12 mouse cellular contexts compared by ENCODE assay signal in genomic region chr3:126667019-126667418, GRCm38 (mm10).
A peak's percentile ranks its signal among the peaks of the same experiment; 100 is the strongest.
DNase-seq lines count a peak whose midpoint lies in the region; ATAC-seq and TF ChIP-seq lines count a peak whose summit lies in the region.
"Had no signal": no experiment of that assay in that cellular context is flagged by ENCODE, and none has a peak within 500 bp of the region (broad histone marks: within the 10 kb centered on the region; RNA-seq: fewer than 3 reads in every experiment).

No protein-coding gene starts in this region.

- H3K27ac ChIP-seq in heart, embryonic 15.5 days: peak overlapping the region; percentile 87
- H3K27ac ChIP-seq in midbrain, embryonic 14.5 days (replicated peaks; ENCODE audit: low read depth, low read length): peak overlapping the region; percentile 41; the same call in 1 of the 2 replicates
- H3K27ac ChIP-seq in midbrain, embryonic 11.5 days (ENCODE audit: low read depth, low read length): no peak overlapping the region
- 0 out of 2 replicates have a peak overlapping the region, but pooled peaks have one; percentile 59 for H3K27ac ChIP-seq in hindbrain, postnatal 0 days
- peak overlapping the region; percentile 50; the same call in 1 of the 2 replicates for H3K27ac ChIP-seq in stomach, postnatal 0 days (replicated peaks)

- no peaks in the 10 kb centered on the region for H3K36me3 ChIP-seq in heart, embryonic 15.5 days
- no peaks in the 10 kb centered on the region for H3K36me3 ChIP-seq in midbrain, embryonic 14.5 days (ENCODE audit: control insufficient read depth, insufficient read depth, low read length)
- H3K36me3 ChIP-seq in midbrain, embryonic 11.5 days (ENCODE audit: control insufficient read depth, insufficient read depth, low read length): no peaks in the 10 kb centered on the region
- H3K36me3 ChIP-seq in hindbrain, postnatal 0 days (ENCODE audit: insufficient read depth, low read length): no peaks in the 10 kb centered on the region
- no peaks in the 10 kb centered on the region for H3K36me3 ChIP-seq in stomach, postnatal 0 days (ENCODE audit: control insufficient read depth, insufficient read depth, low read length)

- 0 out of 2 replicates have a peak overlapping the region, but pooled peaks have one; percentile 1 for H3K9ac ChIP-seq in heart, embryonic 15.5 days
- no peak overlapping the region for H3K9ac ChIP-seq in midbrain, embryonic 14.5 days (replicated peaks; ENCODE audit: low read length)
- H3K9ac ChIP-seq in midbrain, embryonic 11.5 days (ENCODE audit: low read length): no peak overlapping the region
- no peak overlapping the region for H3K9ac ChIP-seq in hindbrain, postnatal 0 days (replicated peaks; ENCODE audit: low read length)
- H3K9ac ChIP-seq in stomach, postnatal 0 days (ENCODE audit: low read length): no peak overlapping the region
- H3K9ac ChIP-seq: liver, postnatal 0 days had no signal

- TF ChIP-seq CTCF in hindbrain, postnatal 0 days (IDR thresholded peaks at IDR 0.05; ENCODE audit: low read depth): no peak
- TF ChIP-seq CTCF in stomach, postnatal 0 days (IDR thresholded peaks at IDR 0.05; ENCODE audit: low read depth): no peak

- H3K27me3 ChIP-seq in heart, embryonic 15.5 days: no peaks in the 10 kb centered on the region
- no peaks in the 10 kb centered on the region for H3K27me3 ChIP-seq in midbrain, embryonic 14.5 days (ENCODE audit: control insufficient read depth, insufficient read depth, low read length)
- no peaks in the 10 kb centered on the region for H3K27me3 ChIP-seq in midbrain, embryonic 11.5 days (ENCODE audit: control insufficient read depth, insufficient read depth, low read length)
- H3K27me3 ChIP-seq in hindbrain, postnatal 0 days (ENCODE audit: insufficient read depth, low read length): no peaks in the 10 kb centered on the region
- H3K27me3 ChIP-seq in stomach, postnatal 0 days (ENCODE audit: control insufficient read depth, insufficient read depth, low read length): no peaks in the 10 kb centered on the region
- H3K27me3 ChIP-seq: CH12.LX had no signal

- no peaks in the 10 kb centered on the region for H3K9me3 ChIP-seq in heart, embryonic 15.5 days (replicated peaks)
- H3K9me3 ChIP-seq in midbrain, embryonic 14.5 days (ENCODE audit: control insufficient read depth, low read length): no peaks in the 10 kb centered on the region
- H3K9me3 ChIP-seq in midbrain, embryonic 11.5 days (ENCODE audit: control insufficient read depth, low read length): no peaks in the 10 kb centered on the region
- H3K9me3 ChIP-seq in hindbrain, postnatal 0 days (ENCODE audit: low read length): no peaks in the 10 kb centered on the region
- no peaks in the 10 kb centered on the region for H3K9me3 ChIP-seq in stomach, postnatal 0 days (ENCODE audit: control insufficient read depth, low read length)

- whole genome bisulfite sequencing in heart, embryonic 15.5 days: 93% methylated on average over 11 of the region's 11 CpGs
- WGBS in midbrain, embryonic 14.5 days: 98% methylated on average over 11 of the region's 11 CpGs
- 96% methylated on average over 11 of the region's 11 CpGs for WGBS in midbrain, embryonic 11.5 days
- WGBS in hindbrain, postnatal 0 days: 92% methylated on average over 11 of the region's 11 CpGs
- WGBS in stomach, postnatal 0 days: 88% methylated on average over 11 of the region's 11 CpGs

- no peak for ATAC-seq in heart, embryonic 15.5 days (replicated peaks; ENCODE audit: insufficient number of reproducible peaks, insufficient read depth, low FRiP score, low read depth)
- no peak for ATAC-seq in midbrain, embryonic 14.5 days (ENCODE audit: low FRiP score, low TSS enrichment)
- no peak for ATAC-seq in midbrain, embryonic 11.5 days (ENCODE audit: low FRiP score)
- peak; percentile 39; the same call in 1 of the 2 replicates for ATAC-seq in hindbrain, postnatal 0 days
- ATAC-seq in stomach, postnatal 0 days (ENCODE audit: low FRiP score, low TSS enrichment): no peak
- ATAC-seq: liver, postnatal 0 days had no signal

- no peak for TF ChIP-seq EP300 in stomach, postnatal 0 days (optimal IDR thresholded peaks at IDR 0.05)

- 0 out of 2 replicates have a peak overlapping the region, but pooled peaks have one; percentile 13 for H3K4me2 ChIP-seq in heart, embryonic 15.5 days
- no peak overlapping the region for H3K4me2 ChIP-seq in midbrain, embryonic 14.5 days (ENCODE audit: low read length)
- H3K4me2 ChIP-seq in midbrain, embryonic 11.5 days: no peak overlapping the region
- H3K4me2 ChIP-seq in hindbrain, postnatal 0 days (ENCODE audit: low read depth, low read length): no peak overlapping the region
- H3K4me2 ChIP-seq in stomach, postnatal 0 days (replicated peaks; ENCODE audit: low read depth): no peak overlapping the region

- no peak overlapping the region for H3K4me3 ChIP-seq in heart, embryonic 15.5 days
- H3K4me3 ChIP-seq in midbrain, embryonic 14.5 days (replicated peaks; ENCODE audit: low read depth, low read length): no peak overlapping the region
- no peak overlapping the region for H3K4me3 ChIP-seq in midbrain, embryonic 11.5 days (ENCODE audit: low read depth, low read length)
- H3K4me3 ChIP-seq in hindbrain, postnatal 0 days (ENCODE audit: low read length): no peak overlapping the region
- H3K4me3 ChIP-seq in stomach, postnatal 0 days (ENCODE audit: low read depth, low read length): no peak overlapping the region
- H3K4me3 ChIP-seq: erythroblast, embryonic 14.5 days had no signal

- H3K4me1 ChIP-seq in heart, embryonic 15.5 days (replicated peaks): peaks cover 64% of the 10 kb centered on the region
- H3K4me1 ChIP-seq in midbrain, embryonic 14.5 days (ENCODE audit: control insufficient read depth, insufficient read depth, low read length): peaks cover 25% of the 10 kb centered on the region
- H3K4me1 ChIP-seq in midbrain, embryonic 11.5 days (ENCODE audit: control insufficient read depth, insufficient read depth, low read length): peaks cover 8% of the 10 kb centered on the region; the same call in 1 of the 2 replicates
- H3K4me1 ChIP-seq in hindbrain, postnatal 0 days (ENCODE audit: insufficient read depth, low read length): peaks cover 24% of the 10 kb centered on the region; the same call in 1 of the 2 replicates
- peaks cover 5% of the 10 kb centered on the region; the same call in 1 of the 2 replicates for H3K4me1 ChIP-seq in stomach, postnatal 0 days (replicated peaks; ENCODE audit: control insufficient read depth, insufficient read depth)

- DNase-seq in heart, adult 11 months: no peak
- no peak for DNase-seq in midbrain, embryonic 14.5 days
- no peak for DNase-seq in midbrain, embryonic 11.5 days (ENCODE audit: low spot score, missing footprints)
- no peak for DNase-seq in hindbrain, postnatal 0 days (ENCODE audit: low spot score)
- no peak for DNase-seq in stomach, postnatal 0 days (ENCODE audit: low spot score)
- DNase-seq in thymus, postnatal 4 days: no peak
- DNase-seq in right cerebral cortex, postnatal 36 days (ENCODE audit: low spot score in 2 of 2): no peak
- DNase-seq: liver, postnatal 0 days; thymus, adult 2 months had no signal
